Mouse (Mus musculus) ZHBTc4 (cell line): ENCODE data around the gene Nrp1.

ENCODE experiments used
- DNase-seq: peaks from one replicate; pipeline ENCODE4 v3.0.0-alpha.2; 2011; ENCODE audit warnings: low read depth, low spot score

The Nrp1 gene

GRCm38 (mm10) chr8:128417956-128418796 is 59.8 kb downstream of the Nrp1 start:
- no peak for DNase-seq

- no peak for DNase-seq
Measured at GRCm38 (mm10) chr8:128419984-128420383, 61.6 kb downstream of the Nrp1 start.

- no peak for DNase-seq
Measured at GRCm38 (mm10) chr8:128420402-128420801, 62.0 kb downstream of the Nrp1 start.

- no peak for DNase-seq
Measured at GRCm38 (mm10) chr8:128423813-128424212, 65.4 kb downstream of the Nrp1 start.

GRCm38 (mm10) chr8:128424626-128425333 is 66.4 kb downstream of the Nrp1 start:
- no peak for DNase-seq

GRCm38 (mm10) chr8:128427071-128427470 is 68.7 kb downstream of the Nrp1 start:
- DNase-seq: no peak

- no peak for DNase-seq
Measured at GRCm38 (mm10) chr8:128428971-128429370, 70.6 kb downstream of the Nrp1 start.

- no peak for DNase-seq
Measured at GRCm38 (mm10) chr8:128431082-128431481, 72.7 kb downstream of the Nrp1 start.

GRCm38 (mm10) chr8:128435749-128436148 is 77.3 kb downstream of the Nrp1 start:
- no peak for DNase-seq

GRCm38 (mm10) chr8:128437156-128437825 is 78.9 kb downstream of the Nrp1 start:
- DNase-seq: no peak

GRCm38 (mm10) chr8:128441407-128441806 is 83.0 kb downstream of the Nrp1 start:
- DNase-seq: no peak

GRCm38 (mm10) chr8:128445596-128445995 is 87.2 kb downstream of the Nrp1 start:
- no peak for DNase-seq

- DNase-seq: no peak
Measured at GRCm38 (mm10) chr8:128446636-128447035, 88.2 kb downstream of the Nrp1 start.

- DNase-seq: no peak
Measured at GRCm38 (mm10) chr8:128447320-128447719, 88.9 kb downstream of the Nrp1 start.

GRCm38 (mm10) chr8:128450390-128451032 is 92.1 kb downstream of the Nrp1 start:
- DNase-seq: no peak

- no peak for DNase-seq
Measured at GRCm38 (mm10) chr8:128451121-128451520, 92.7 kb downstream of the Nrp1 start.

GRCm38 (mm10) chr8:128453471-128453870 is 95.1 kb downstream of the Nrp1 start:
- no peak for DNase-seq

- DNase-seq: no peak
Measured at GRCm38 (mm10) chr8:128454026-128454425, 95.6 kb downstream of the Nrp1 start.

GRCm38 (mm10) chr8:128457277-128457676 is 98.9 kb downstream of the Nrp1 start:
- DNase-seq: no peak

- no peak for DNase-seq
Measured at GRCm38 (mm10) chr8:128459704-128460103, 101.3 kb downstream of the Nrp1 start.

GRCm38 (mm10) chr8:128461716-128462115 is 103.3 kb downstream of the Nrp1 start:
- DNase-seq: no peak

- DNase-seq: no peak
Measured at GRCm38 (mm10) chr8:128463162-128463561, 104.8 kb downstream of the Nrp1 start.
